Mouse (Mus musculus) lung, postnatal 4 days (tissue): ENCODE measurements around the gene Actl11.

Source experiments
- DNase-seq, 2 experiments: peaks; one replicate each; pipeline ENCODE4 v3.0.0; 2021

Actl11 gene

DNA sequence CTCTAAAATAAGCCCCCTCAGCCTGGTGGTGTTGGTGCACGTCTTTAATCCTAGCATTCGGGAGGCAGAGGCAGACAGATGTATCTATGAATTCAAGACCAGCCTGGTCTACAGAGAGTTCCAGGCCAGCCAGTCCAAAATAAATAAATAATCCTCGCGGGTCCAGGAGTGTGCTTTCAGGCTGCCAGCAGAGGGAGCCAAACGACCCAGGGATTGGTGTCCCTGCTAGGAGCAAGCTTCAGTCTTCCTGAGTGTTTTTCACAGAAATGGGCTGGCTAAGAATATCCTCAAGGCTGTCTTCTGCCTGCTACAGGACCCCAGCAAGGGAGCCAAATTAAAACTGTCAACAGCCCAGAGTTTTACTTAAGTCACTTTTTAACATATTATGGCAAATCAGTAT is 35.4 kb downstream of the Actl11 start:
- peak; percentile 81 to 92 for DNase-seq

DNA sequence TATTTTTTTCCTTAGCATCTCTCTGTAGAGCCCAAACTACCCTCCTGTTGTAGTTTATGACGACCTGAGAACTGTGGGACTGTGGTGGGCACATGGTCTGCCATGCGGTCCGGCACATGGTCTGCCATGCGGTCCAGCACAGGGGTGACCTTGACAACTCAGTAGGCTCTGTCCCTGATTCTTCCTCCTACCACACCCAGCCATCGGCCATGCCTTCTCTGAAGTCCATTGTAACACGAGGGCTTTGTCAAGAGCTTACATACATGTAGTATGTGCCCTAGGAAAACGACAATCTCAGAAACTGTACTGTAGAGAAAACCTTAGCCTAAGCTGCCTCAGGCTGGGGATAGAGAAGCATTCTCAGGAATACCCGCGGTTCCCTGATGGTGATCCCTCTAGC is 36.4 kb downstream of the Actl11 start:
- DNase-seq = no peak

DNA sequence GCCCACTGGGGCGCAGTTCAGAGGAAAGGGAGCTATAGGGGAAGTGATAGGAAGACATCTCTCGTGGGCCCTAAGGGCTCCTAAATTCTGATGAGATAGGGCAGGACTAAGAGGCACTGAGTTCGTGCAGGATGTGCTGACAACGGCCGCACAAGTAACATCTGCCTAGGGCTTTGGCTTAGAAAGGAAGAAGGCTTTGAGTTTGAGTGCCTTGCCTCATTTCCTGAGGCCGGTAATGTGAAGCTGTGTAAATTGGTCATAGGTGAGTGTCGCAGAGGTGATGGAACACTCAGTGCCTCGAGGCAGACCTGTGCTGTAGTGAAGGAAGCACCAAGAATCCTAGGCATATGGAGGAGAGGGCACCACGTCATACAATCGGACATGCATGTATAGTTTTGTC is 38.4 kb downstream of the Actl11 start:
- no peak for DNase-seq

DNA sequence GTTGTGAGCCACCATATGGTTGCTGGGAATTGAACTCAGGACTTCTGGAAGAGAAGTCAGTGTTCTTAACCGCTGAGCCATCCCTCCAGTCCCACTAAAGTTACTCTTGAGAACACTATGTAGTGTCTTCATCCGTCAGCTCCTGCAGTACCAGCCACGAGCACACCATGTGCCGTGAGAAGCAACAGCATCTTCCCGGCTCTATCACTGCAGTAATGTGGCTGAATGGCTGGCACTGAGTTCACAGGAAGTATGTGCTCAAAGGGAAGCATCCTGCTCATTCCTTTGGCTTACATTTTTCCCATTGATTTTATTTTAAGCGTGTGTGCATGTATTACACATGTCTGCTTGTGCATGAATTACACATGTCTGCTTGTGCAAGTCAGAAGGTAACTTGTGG is 39.2 kb downstream of the Actl11 start:
- no peak for DNase-seq

DNA sequence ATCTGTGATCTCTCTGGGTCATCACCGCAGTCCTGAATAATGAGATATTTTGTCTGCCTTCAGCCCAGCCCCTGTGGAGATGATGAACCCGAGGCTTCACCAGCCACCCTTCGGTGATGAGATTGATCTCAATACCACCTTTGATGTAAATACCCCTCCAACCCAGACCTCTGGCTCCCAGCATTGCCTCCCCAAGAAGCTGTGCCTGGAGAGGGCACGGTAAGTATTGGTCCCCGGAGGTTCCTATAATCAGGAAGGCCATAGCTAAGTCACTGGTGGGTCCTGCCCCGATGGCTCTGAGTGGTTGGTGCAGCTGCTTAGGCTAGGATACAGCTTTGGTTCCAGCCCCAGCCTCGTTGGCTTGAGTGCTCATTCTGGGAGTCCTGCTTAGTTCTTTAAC is 40.3 kb downstream of the Actl11 start:
- no peak for DNase-seq

DNA sequence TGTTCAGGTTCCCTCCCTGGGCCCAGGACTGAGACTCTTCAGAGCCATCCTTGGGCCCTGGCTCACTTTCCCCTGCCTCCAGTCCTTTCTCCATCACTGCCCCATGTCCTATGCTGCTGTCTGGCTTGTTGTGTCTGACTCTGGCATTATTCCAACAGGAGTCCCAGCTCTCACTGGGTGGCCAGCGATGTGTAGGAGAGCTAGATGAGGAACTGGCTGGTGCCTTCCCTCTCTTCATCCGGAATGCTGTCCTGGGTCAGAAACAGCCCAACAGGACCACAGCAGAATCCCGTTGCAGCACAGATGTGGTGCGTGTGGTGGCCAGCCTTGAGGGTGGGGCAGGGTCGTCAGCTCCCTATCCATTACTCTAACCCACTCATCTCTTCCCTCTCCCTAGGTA is 42.0 kb downstream of the Actl11 start:
- no peak for DNase-seq

DNA sequence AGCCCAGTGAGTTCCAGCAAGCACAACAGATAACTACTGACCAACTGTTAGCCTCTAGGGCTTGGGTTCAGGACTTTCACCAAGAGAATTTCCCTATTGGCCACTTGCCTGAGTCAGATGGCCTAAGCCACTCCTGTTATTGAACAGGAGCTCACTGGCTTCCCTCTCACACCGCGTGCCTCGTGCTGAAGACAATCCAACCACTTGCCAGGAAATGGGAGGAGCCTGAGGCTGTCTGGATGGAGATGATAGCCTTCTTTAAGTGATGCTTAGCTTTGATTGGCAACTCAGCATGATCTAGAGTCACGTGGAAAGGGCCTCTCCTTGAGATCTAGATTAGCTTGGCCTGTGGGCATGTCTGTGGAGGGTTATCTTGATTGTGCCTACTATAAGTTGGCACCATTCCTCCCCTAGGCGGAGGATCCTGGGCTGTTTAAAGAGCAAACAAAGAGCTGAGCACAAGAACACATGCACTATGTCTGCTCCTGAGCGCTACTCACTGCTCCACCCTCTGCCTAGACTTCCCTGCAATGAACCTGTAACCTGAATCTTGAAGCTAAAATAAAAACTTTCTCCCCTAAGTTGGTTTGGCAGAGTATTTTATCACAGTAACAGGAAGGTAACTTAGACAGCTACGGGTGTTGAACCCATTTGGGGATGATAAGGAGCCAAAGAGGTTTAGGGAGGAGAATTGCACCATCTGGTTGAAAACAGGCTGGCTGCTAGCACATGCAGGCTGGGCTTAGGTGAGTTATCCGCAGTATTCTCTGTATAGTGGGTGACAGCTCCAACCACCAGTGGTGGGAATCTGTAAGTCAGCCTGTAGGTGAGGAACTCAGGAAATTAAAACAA is 43.6 kb downstream of the Actl11 start:
- DNase-seq = no peak

DNA sequence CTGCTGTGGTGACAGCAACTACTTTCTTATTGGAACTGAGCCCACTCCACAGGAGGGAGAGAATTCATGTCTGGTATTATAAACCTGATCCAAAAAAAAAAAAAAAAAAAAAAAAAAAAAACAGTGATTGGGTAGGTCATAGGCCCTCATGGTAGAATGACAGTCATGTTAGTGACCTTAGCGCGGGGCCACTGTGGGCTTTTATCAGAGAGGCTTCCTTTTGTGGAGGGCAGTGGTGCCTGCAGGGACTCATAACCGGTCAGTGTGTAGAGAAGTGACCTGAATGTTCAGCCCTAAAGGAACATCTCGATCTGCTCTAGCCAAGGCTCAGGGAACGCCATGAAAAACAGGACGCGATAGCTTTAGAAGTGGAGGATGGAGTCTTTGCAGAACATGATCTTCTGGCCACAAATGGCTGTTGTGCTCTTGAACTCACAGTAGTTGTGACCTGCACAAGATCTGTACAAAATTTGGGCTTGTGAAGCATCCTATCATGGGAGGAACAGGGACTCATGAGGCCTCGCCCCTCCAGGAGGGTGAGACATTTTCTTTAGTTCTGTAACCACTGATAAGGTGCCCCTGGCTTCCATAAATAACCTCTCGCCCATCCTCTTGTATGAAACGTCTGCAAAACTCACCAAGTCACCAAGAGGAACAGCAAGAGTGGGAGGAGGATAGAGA is 46.4 kb downstream of the Actl11 start:
- no peak for DNase-seq

DNA sequence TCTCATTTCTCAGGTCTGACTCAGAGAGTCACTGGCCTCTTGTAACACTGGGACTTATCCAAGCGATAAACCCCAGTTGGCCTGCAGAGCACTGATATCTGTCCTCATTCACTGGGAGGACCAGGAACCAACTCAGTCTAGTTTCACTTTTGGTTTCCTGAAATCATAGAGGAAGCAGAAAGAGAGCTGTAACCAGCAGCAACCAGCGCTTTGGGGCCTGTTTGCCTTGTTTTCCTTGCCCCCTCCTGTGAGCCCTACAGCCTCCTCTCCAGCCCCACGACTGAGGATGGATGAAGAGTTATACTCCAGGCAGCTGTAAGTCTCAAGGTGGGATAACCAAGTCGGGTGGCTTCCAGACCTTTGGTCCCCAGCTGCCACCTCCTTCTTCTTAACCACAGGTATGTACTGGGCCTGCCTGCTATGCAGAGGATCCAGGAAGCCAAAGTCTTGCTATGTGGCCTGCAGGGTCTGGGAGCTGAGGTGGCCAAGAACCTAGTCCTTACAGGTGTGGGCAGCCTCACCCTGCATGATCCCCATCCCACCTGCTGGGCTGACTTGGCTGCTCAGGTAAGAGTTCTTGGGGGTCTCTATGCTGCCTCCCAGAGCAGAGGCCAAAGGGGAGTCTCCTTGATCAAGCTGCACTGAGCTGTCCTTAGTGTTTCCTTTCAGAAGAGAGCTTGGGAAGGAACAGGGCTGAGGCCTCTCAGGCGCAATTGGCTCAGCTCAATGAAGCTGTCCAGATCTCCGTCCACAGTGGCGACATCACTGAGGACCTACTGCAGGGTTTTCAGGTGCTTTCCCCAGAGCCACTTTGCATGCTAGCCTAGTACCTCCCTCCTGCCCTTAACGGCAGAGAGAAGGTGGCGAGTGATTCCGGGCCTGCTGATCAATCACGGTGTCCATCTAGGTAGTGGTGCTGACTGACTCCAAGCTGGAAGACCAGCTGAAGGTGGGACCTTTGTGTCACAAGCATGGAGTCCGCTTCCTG is 47.4 kb downstream of the Actl11 start, which contains the start of gene Uba7:
Gene Uba7, plus strand, starts transcription at position 107 of the 988 bp plus-strand sequence.
- peak in 1 of 2 experiments; percentile 39 for DNase-seq

DNA sequence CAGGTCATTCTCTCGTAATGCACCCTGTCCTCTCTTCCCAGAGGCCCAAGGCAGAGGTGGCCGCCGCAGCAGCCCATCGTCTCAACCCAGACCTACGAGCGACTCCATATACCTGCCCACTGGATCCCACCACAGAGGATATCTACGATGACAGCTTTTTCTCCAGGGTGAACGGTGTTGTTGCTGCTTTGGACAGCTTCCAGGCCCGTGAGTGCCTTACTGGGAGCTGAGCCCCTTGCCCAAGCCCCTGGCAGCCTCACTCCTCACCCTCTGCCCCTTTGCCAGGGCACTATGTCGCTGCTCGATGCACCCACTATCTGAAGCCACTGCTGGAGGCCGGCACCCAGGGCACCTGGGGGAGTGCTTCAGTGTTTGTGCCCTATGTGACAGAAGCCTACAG is 50.5 kb downstream of the Actl11 start:
- DNase-seq = no peak
